Mouse (Mus musculus): ENCODE results near the gene Gars.

Gene Gars

GRCm38 (mm10) chr6:55093431-55094146, 55.8 kb downstream of the Gars start:
- DNase-seq (ENCODE audit: low read depth, low spot score) = no peak

- DNase-seq (ENCODE audit: low read depth, low spot score) = no peak
Observed at GRCm38 (mm10) chr6:55098030-55098429, 60.2 kb downstream of the Gars start.

- DNase-seq (ENCODE audit: low read depth, low spot score) = no peak
Observed at GRCm38 (mm10) chr6:55098603-55099002, 60.8 kb downstream of the Gars start.

- DNase-seq (ENCODE audit: low read depth, low spot score) = peak; percentile 16
Observed at GRCm38 (mm10) chr6:55108358-55108757, 70.6 kb downstream of the Gars start.

GRCm38 (mm10) chr6:55117325-55118109, 79.7 kb downstream of the Gars start:
- no peak for DNase-seq (ENCODE audit: low read depth, low spot score)

- DNase-seq (ENCODE audit: low read depth, low spot score) = no peak
Observed at GRCm38 (mm10) chr6:55123056-55123455, 85.2 kb downstream of the Gars start.

- no peak for DNase-seq (ENCODE audit: low read depth, low spot score)
Observed at GRCm38 (mm10) chr6:55126576-55126975, 88.8 kb downstream of the Gars start.

GRCm38 (mm10) chr6:55128391-55128790, 90.6 kb downstream of the Gars start:
- DNase-seq (ENCODE audit: low read depth, low spot score) = no peak

Data from CD4-positive, CD25-positive, alpha-beta regulatory T cell, adult 2 months (primary cell).